ENCODE assay signal across 9 mouse cellular contexts in genomic region chr4:106679152-106679551, GRCm38 (mm10). TPM values are rescaled to one million over a fixed set of nuclear protein-coding genes. Genes with fewer than 3 reads are reported as not detected.
A peak's percentile ranks its signal among the peaks of the same experiment; 100 is the strongest.
DNase-seq lines count a peak whose midpoint lies in the region; ATAC-seq and TF ChIP-seq lines count a peak whose summit lies in the region.
"Had no signal": no experiment of that assay in that cellular context is flagged by ENCODE, and none has a peak within 500 bp of the region (broad histone marks: within the 10 kb centered on the region; RNA-seq: fewer than 3 reads in every experiment).

No protein-coding gene starts in this region.

- no peak for TF ChIP-seq EP300 in heart, postnatal 0 days (IDR thresholded peaks at IDR 0.05; ENCODE audit: low read depth)

- H3K9ac ChIP-seq in heart, postnatal 0 days (replicated peaks; ENCODE audit: low read depth, low read length), result no peak overlapping the region
- no peak overlapping the region for H3K9ac ChIP-seq in embryonic facial prominence, embryonic 11.5 days (replicated peaks; ENCODE audit: low read length)
- H3K9ac ChIP-seq in hindbrain, embryonic 15.5 days, result no peak overlapping the region
- no peak overlapping the region for H3K9ac ChIP-seq in midbrain, embryonic 12.5 days (replicated peaks)

- no peak overlapping the region for H3K27ac ChIP-seq in heart, postnatal 0 days (ENCODE audit: low read depth)
- no peak overlapping the region for H3K27ac ChIP-seq in embryonic facial prominence, embryonic 11.5 days (replicated peaks; ENCODE audit: low read depth, low read length)
- H3K27ac ChIP-seq in hindbrain, embryonic 15.5 days (replicated peaks), result no peak overlapping the region
- no peak overlapping the region for H3K27ac ChIP-seq in midbrain, embryonic 12.5 days (replicated peaks)

- WGBS in heart, postnatal 0 days, result 44% methylated on average over 3 of the region's 3 CpGs
- 46% methylated on average over 3 of the region's 3 CpGs for WGBS in embryonic facial prominence, embryonic 11.5 days
- 49% methylated on average over 3 of the region's 3 CpGs for WGBS in hindbrain, embryonic 15.5 days
- WGBS in midbrain, embryonic 12.5 days, result 38% methylated on average over 3 of the region's 3 CpGs

- H3K9me3 ChIP-seq in heart, postnatal 0 days (replicated peaks; ENCODE audit: control insufficient read depth, low read length), result no peaks in the 10 kb centered on the region
- no peaks in the 10 kb centered on the region for H3K9me3 ChIP-seq in embryonic facial prominence, embryonic 11.5 days (replicated peaks; ENCODE audit: control insufficient read depth, low read length)
- H3K9me3 ChIP-seq in hindbrain, embryonic 15.5 days, result no peaks in the 10 kb centered on the region
- no peaks in the 10 kb centered on the region for H3K9me3 ChIP-seq in midbrain, embryonic 12.5 days

- peaks cover 26% of the 10 kb centered on the region for H3K36me3 ChIP-seq in heart, postnatal 0 days (replicated peaks; ENCODE audit: control insufficient read depth, insufficient read depth, low read length)
- peaks cover 2% of the 10 kb centered on the region; the same call in 1 of the 2 replicates for H3K36me3 ChIP-seq in embryonic facial prominence, embryonic 11.5 days (replicated peaks; ENCODE audit: control insufficient read depth, insufficient read depth, low read depth, low read length)
- H3K36me3 ChIP-seq in hindbrain, embryonic 15.5 days, result peaks cover 11% of the 10 kb centered on the region
- peaks cover 28% of the 10 kb centered on the region for H3K36me3 ChIP-seq in midbrain, embryonic 12.5 days

- no peaks in the 10 kb centered on the region for H3K27me3 ChIP-seq in heart, postnatal 0 days (ENCODE audit: control insufficient read depth, insufficient read depth, low read length)
- H3K27me3 ChIP-seq in embryonic facial prominence, embryonic 11.5 days (ENCODE audit: control insufficient read depth, insufficient read depth, low read length), result no peaks in the 10 kb centered on the region
- no peaks in the 10 kb centered on the region for H3K27me3 ChIP-seq in hindbrain, embryonic 15.5 days
- peaks cover 4% of the 10 kb centered on the region; the same call in 1 of the 2 replicates for H3K27me3 ChIP-seq in midbrain, embryonic 12.5 days

- H3K4me2 ChIP-seq in heart, postnatal 0 days (ENCODE audit: low read depth, low read length), result peak overlapping the region; percentile 74
- no peak overlapping the region for H3K4me2 ChIP-seq in embryonic facial prominence, embryonic 11.5 days (ENCODE audit: low read depth, low read length)
- H3K4me2 ChIP-seq in hindbrain, embryonic 15.5 days, result peak overlapping the region; percentile 67
- H3K4me2 ChIP-seq in midbrain, embryonic 12.5 days (replicated peaks), result peak overlapping the region; percentile 92

- no peak for DNase-seq in heart, postnatal 0 days (ENCODE audit: low spot score)
- DNase-seq in heart, postnatal 36 days, result no peak
- no peak for DNase-seq in embryonic facial prominence, embryonic 11.5 days (ENCODE audit: low spot score)
- DNase-seq in testis, postnatal 14 days (ENCODE audit: low spot score), result no peak
- no peak for DNase-seq in cerebellum, adult 18-20 months
- no peak for DNase-seq in embryo, embryonic 10.5 days (ENCODE audit: low spot score)

- H3K4me1 ChIP-seq in heart, postnatal 0 days (ENCODE audit: control insufficient read depth, insufficient read depth), result peaks cover 5% of the 10 kb centered on the region
- H3K4me1 ChIP-seq in embryonic facial prominence, embryonic 11.5 days (ENCODE audit: control insufficient read depth, insufficient read depth, low read length), result no peaks in the 10 kb centered on the region
- H3K4me1 ChIP-seq in hindbrain, embryonic 15.5 days (replicated peaks), result peaks cover 8% of the 10 kb centered on the region
- peaks cover 10% of the 10 kb centered on the region for H3K4me1 ChIP-seq in midbrain, embryonic 12.5 days

- intact Hi-C loops in heart, postnatal 36 days (cut with DNase I), result loop anchor here (2.0 to 5.0 kb wide), 2 partner anchors 28 to 47 kb away; partner anchors contain the start of gene Pars2

- no peak for ATAC-seq in heart, postnatal 0 days (ENCODE audit: insufficient read depth, low read depth)
- peak; percentile 56; the same call in 1 of the 2 replicates for ATAC-seq in embryonic facial prominence, embryonic 11.5 days (replicated peaks; ENCODE audit: insufficient number of reproducible peaks, low FRiP score, low TSS enrichment, low read depth)
- peak; percentile 43 for ATAC-seq in hindbrain, embryonic 15.5 days (ENCODE audit: low FRiP score, low read depth)
- peak; percentile 50 for ATAC-seq in midbrain, embryonic 12.5 days (ENCODE audit: low FRiP score, low read depth)

- H3K4me3 ChIP-seq in heart, postnatal 0 days (ENCODE audit: low read depth, low read length), result peak overlapping the region; percentile 86
- H3K4me3 ChIP-seq in embryonic facial prominence, embryonic 11.5 days (ENCODE audit: low read depth, low read length), result peak overlapping the region; percentile 88; the same call in 1 of the 2 replicates
- peak overlapping the region; percentile 53 for H3K4me3 ChIP-seq in hindbrain, embryonic 15.5 days
- H3K4me3 ChIP-seq in midbrain, embryonic 12.5 days, result peak overlapping the region; percentile 85

- no peak for TF ChIP-seq CTCF in heart, postnatal 0 days (IDR thresholded peaks at IDR 0.05; ENCODE audit: low read depth)

RNA-seq across cellular contexts. Expression of gene Ttc4, which starts 0.4 kb away (rescaled TPM):
- 58.9 and 60.1 TPM in 2 replicates for total RNA-seq in heart, postnatal 0 days (2014; rRNA removed; ENCODE audit: low replicate concordance)
- polyA plus RNA-seq in heart, postnatal 0 days (2015; fragmentation: Nextera tagmentation; extraction: Ambion mirVana), result 30.5 and 35.1 TPM in 2 replicates
- 10 to 100 TPM; 17.8 to 18.4 TPM for total RNA-seq in heart, postnatal 36 days (2021)
- 97.2 and 99.0 TPM in 2 replicates for polyA plus RNA-seq in embryonic facial prominence, embryonic 11.5 days (2014; fragmentation: Nextera tagmentation; extraction: Ambion mirVana)
- polyA plus RNA-seq in hindbrain, embryonic 15.5 days (2015; fragmentation: Nextera tagmentation; extraction: Ambion mirVana), result 131 and 153 TPM in 2 replicates
- 101 and 107 TPM in 2 replicates for polyA plus RNA-seq in midbrain, embryonic 12.5 days (2016; fragmentation: Nextera tagmentation; extraction: Ambion mirVana)

RNA-seq across cellular contexts. Expression of gene Pars2, which starts 28.3 kb away (rescaled TPM):
- 12.3 and 46.3 TPM in 2 replicates for total RNA-seq in heart, postnatal 0 days (2014; rRNA removed; ENCODE audit: low replicate concordance)
- 6.6 and 7.2 TPM in 2 replicates for polyA plus RNA-seq in heart, postnatal 0 days (2015; fragmentation: Nextera tagmentation; extraction: Ambion mirVana)
- total RNA-seq in heart, postnatal 36 days (2021), result 1 to 10 TPM; 3.2 to 5.6 TPM
- 14.9 and 16.0 TPM in 2 replicates for polyA plus RNA-seq in embryonic facial prominence, embryonic 11.5 days (2014; fragmentation: Nextera tagmentation; extraction: Ambion mirVana)
- polyA plus RNA-seq in hindbrain, embryonic 15.5 days (2015; fragmentation: Nextera tagmentation; extraction: Ambion mirVana), result 9.6 and 10.3 TPM in 2 replicates
- 12.0 and 13.3 TPM in 2 replicates for polyA plus RNA-seq in midbrain, embryonic 12.5 days (2016; fragmentation: Nextera tagmentation; extraction: Ambion mirVana)

RNA-seq across cellular contexts. Expression of gene Mroh7, which starts 51.6 kb away (rescaled TPM):
- 0.15 and 2.1 TPM in 2 replicates for total RNA-seq in heart, postnatal 0 days (2014; rRNA removed; ENCODE audit: low replicate concordance)
- polyA plus RNA-seq in heart, postnatal 0 days (2015; fragmentation: Nextera tagmentation; extraction: Ambion mirVana), result 0.33 and 0.43 TPM in 2 replicates
- under 1 TPM; 0.08 to 0.27 TPM for total RNA-seq in heart, postnatal 36 days (2021)
- 0.11 TPM in 1 of 2 replicates, not detected in the other for polyA plus RNA-seq in embryonic facial prominence, embryonic 11.5 days (2014; fragmentation: Nextera tagmentation; extraction: Ambion mirVana)
- 0.21 and 1.5 TPM in 2 replicates for polyA plus RNA-seq in hindbrain, embryonic 15.5 days (2015; fragmentation: Nextera tagmentation; extraction: Ambion mirVana)
- 0.08 TPM in 1 of 2 replicates, not detected in the other for polyA plus RNA-seq in midbrain, embryonic 12.5 days (2016; fragmentation: Nextera tagmentation; extraction: Ambion mirVana)
- total RNA-seq: hematopoietic stem cell, adult 5-6 weeks had no signal

RNA-seq across cellular contexts. Expression of gene Fam151a, which starts 54.5 kb away (rescaled TPM):
- total RNA-seq in heart, postnatal 0 days (2014; rRNA removed; ENCODE audit: low replicate concordance), result 1.7 TPM in 1 of 2 replicates, not detected in the other
- 0.10 TPM in 1 of 2 replicates, not detected in the other for polyA plus RNA-seq in heart, postnatal 0 days (2015; fragmentation: Nextera tagmentation; extraction: Ambion mirVana)
- total RNA-seq in heart, postnatal 36 days (2021), result under 1 TPM; 0.27 to 0.86 TPM
- polyA plus RNA-seq in embryonic facial prominence, embryonic 11.5 days (2014; fragmentation: Nextera tagmentation; extraction: Ambion mirVana), result 0.15 TPM in 2 replicates
- not detected in 2 replicates for polyA plus RNA-seq in hindbrain, embryonic 15.5 days (2015; fragmentation: Nextera tagmentation; extraction: Ambion mirVana)
- not detected in 2 replicates for polyA plus RNA-seq in midbrain, embryonic 12.5 days (2016; fragmentation: Nextera tagmentation; extraction: Ambion mirVana)
- total RNA-seq: hematopoietic stem cell, adult 5-6 weeks had no signal

RNA-seq across cellular contexts. Expression of gene Ttc22, which starts 56.9 kb away (rescaled TPM):
- total RNA-seq in heart, postnatal 0 days (2014; rRNA removed; ENCODE audit: low replicate concordance), result 0.73 TPM in 1 of 2 replicates, not detected in the other
- 0.25 and 0.38 TPM in 2 replicates for polyA plus RNA-seq in heart, postnatal 0 days (2015; fragmentation: Nextera tagmentation; extraction: Ambion mirVana)
- not detected for total RNA-seq in heart, postnatal 36 days (2021)
- 0.10 and 0.33 TPM in 2 replicates for polyA plus RNA-seq in embryonic facial prominence, embryonic 11.5 days (2014; fragmentation: Nextera tagmentation; extraction: Ambion mirVana)
- polyA plus RNA-seq in hindbrain, embryonic 15.5 days (2015; fragmentation: Nextera tagmentation; extraction: Ambion mirVana), result 1.5 and 2.4 TPM in 2 replicates
- polyA plus RNA-seq in midbrain, embryonic 12.5 days (2016; fragmentation: Nextera tagmentation; extraction: Ambion mirVana), result 0.40 and 0.58 TPM in 2 replicates
- total RNA-seq: hematopoietic stem cell, adult 5-6 weeks had no signal
